ENCODE assay signal across 14 mouse cellular contexts in the genomic region with DNA sequence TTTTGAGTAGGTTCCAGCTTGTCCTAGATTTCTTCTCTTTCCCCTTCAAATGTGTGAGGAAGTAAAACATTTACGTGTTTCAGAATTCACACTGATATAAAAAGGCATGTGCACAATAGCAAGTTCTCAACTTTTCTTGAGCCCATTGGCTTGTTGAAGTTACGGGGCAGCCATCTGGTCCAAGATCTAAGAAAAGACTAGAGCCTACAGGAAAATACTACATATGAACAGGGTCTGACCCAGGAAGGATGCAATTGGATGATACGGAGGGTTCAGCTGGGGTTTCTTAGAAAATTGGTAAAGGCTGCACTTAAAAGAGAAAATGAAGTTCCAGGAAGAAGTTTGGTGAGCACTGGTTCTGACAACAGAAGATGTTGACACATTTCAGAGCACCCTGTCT.
"Had no signal": no experiment of that assay in that cellular context is flagged by ENCODE, and none has a peak within 500 bp of the region (broad histone marks: within the 10 kb centered on the region; RNA-seq: fewer than 3 reads in every experiment).

No protein-coding gene starts in this region.

- DNase-seq: forebrain, postnatal 0 days; gastrocnemius, postnatal 14 days; gastrocnemius, postnatal 36 days; heart, adult 11 months; heart, adult 2 months; heart, postnatal 14 days; heart, postnatal 36 days; kidney, adult 11 months; kidney, adult 2 months; kidney, adult 9 months; kidney, postnatal 14 days; kidney, postnatal 36 days; layer of hippocampus, adult 9-11 months; layer of hippocampus, postnatal 36 days had no signal
